10 mouse cellular contexts compared by ENCODE assay signal in genomic region chr4:137918559-137918958, GRCm38 (mm10). TPM values are rescaled to one million over a fixed set of nuclear protein-coding genes. Genes with fewer than 3 reads are reported as not detected.
DNase-seq lines count a peak whose midpoint lies in the region; ATAC-seq and TF ChIP-seq lines count a peak whose summit lies in the region.
"Had no signal": no experiment of that assay in that cellular context is flagged by ENCODE, and none has a peak within 500 bp of the region (broad histone marks: within the 10 kb centered on the region; RNA-seq: fewer than 3 reads in every experiment).

No protein-coding gene starts in this region.

- TF ChIP-seq CTCF in forebrain, postnatal 0 days (IDR thresholded peaks at IDR 0.05; ENCODE audit: low read depth) = no peak
- no peak for TF ChIP-seq CTCF in kidney, adult 2 months (conservative IDR thresholded peaks at IDR 0.05; ENCODE audit: insufficient read depth, insufficient read length, low read depth, low read length)

- H3K27me3 ChIP-seq in forebrain, embryonic 14.5 days (replicated peaks; ENCODE audit: control insufficient read depth, insufficient read depth, low read length) = no peaks in the 10 kb centered on the region
- H3K27me3 ChIP-seq in forebrain, postnatal 0 days (ENCODE audit: insufficient read depth, low read length) = no peaks in the 10 kb centered on the region
- H3K27me3 ChIP-seq in kidney, embryonic 16.5 days (ENCODE audit: insufficient read depth, low read length) = no peaks in the 10 kb centered on the region
- H3K27me3 ChIP-seq in kidney, adult 2 months (replicated peaks; ENCODE audit: control insufficient read depth, insufficient read depth, low read length) = no peaks in the 10 kb centered on the region
- H3K27me3 ChIP-seq in limb, embryonic 13.5 days = no peaks in the 10 kb centered on the region

- H3K9me3 ChIP-seq in forebrain, embryonic 14.5 days (replicated peaks; ENCODE audit: control insufficient read depth, low read length) = no peaks in the 10 kb centered on the region
- no peaks in the 10 kb centered on the region for H3K9me3 ChIP-seq in forebrain, postnatal 0 days (ENCODE audit: low read length)
- no peaks in the 10 kb centered on the region for H3K9me3 ChIP-seq in kidney, embryonic 16.5 days (ENCODE audit: low read length)
- no peaks in the 10 kb centered on the region for H3K9me3 ChIP-seq in limb, embryonic 13.5 days

- ATAC-seq in forebrain, embryonic 14.5 days = no peak
- no peak for ATAC-seq in forebrain, postnatal 0 days
- ATAC-seq in kidney, embryonic 16.5 days (ENCODE audit: low FRiP score, low TSS enrichment) = no peak
- ATAC-seq in limb, embryonic 13.5 days (ENCODE audit: low FRiP score, low read depth) = no peak

- no peaks in the 10 kb centered on the region for H3K36me3 ChIP-seq in forebrain, embryonic 14.5 days (ENCODE audit: control insufficient read depth, insufficient read depth, low read length)
- H3K36me3 ChIP-seq in forebrain, postnatal 0 days (ENCODE audit: insufficient read depth) = no peaks in the 10 kb centered on the region; the same call in 1 of the 2 replicates
- H3K36me3 ChIP-seq in kidney, embryonic 16.5 days (ENCODE audit: insufficient read depth, low read length) = peaks cover 9% of the 10 kb centered on the region; the same call in 1 of the 2 replicates
- no peaks in the 10 kb centered on the region for H3K36me3 ChIP-seq in kidney, adult 2 months (ENCODE audit: control insufficient read depth, insufficient read depth, low read length)
- peaks cover 21% of the 10 kb centered on the region for H3K36me3 ChIP-seq in limb, embryonic 13.5 days

- H3K4me3 ChIP-seq in forebrain, embryonic 14.5 days (ENCODE audit: low read depth, low read length) = no peak overlapping the region
- no peak overlapping the region for H3K4me3 ChIP-seq in forebrain, postnatal 0 days (ENCODE audit: low read depth, low read length)
- H3K4me3 ChIP-seq in kidney, embryonic 16.5 days (ENCODE audit: low read length) = no peak overlapping the region
- H3K4me3 ChIP-seq in kidney, adult 2 months (ENCODE audit: insufficient read depth, low read depth, low read length) = no peak overlapping the region
- H3K4me3 ChIP-seq in limb, embryonic 13.5 days = no peak overlapping the region

- no peak overlapping the region for H3K27ac ChIP-seq in forebrain, embryonic 14.5 days (ENCODE audit: low read depth, low read length)
- H3K27ac ChIP-seq in forebrain, postnatal 0 days (ENCODE audit: low read depth, low read length) = no peak overlapping the region
- H3K27ac ChIP-seq in kidney, embryonic 16.5 days (ENCODE audit: low read length) = 0 out of 2 replicates have a peak overlapping the region, but pooled peaks have one; percentile 63
- H3K27ac ChIP-seq in kidney, adult 2 months (ENCODE audit: insufficient read depth, low read depth, low read length) = no peak overlapping the region
- H3K27ac ChIP-seq in limb, embryonic 13.5 days = 0 out of 2 replicates have a peak overlapping the region, but pooled peaks have one; percentile 65

- peaks cover 36% of the 10 kb centered on the region for H3K4me1 ChIP-seq in forebrain, embryonic 14.5 days (ENCODE audit: control insufficient read depth, insufficient read depth, low read length)
- 0 out of 2 replicates have a peak, but pooled peaks cover 2% of the 10 kb centered on the region for H3K4me1 ChIP-seq in forebrain, postnatal 0 days (ENCODE audit: insufficient read depth)
- H3K4me1 ChIP-seq in kidney, embryonic 16.5 days (ENCODE audit: insufficient read depth, low read length) = peaks cover 51% of the 10 kb centered on the region
- H3K4me1 ChIP-seq in kidney, adult 2 months (ENCODE audit: control insufficient read depth, insufficient read depth, low read length) = no peaks in the 10 kb centered on the region; the same call in 1 of the 2 replicates
- peaks cover 55% of the 10 kb centered on the region for H3K4me1 ChIP-seq in limb, embryonic 13.5 days

- TF ChIP-seq POLR2A in kidney, adult 2 months (IDR thresholded peaks at IDR 0.05; ENCODE audit: low read depth, low read length) = no peak

- no peak overlapping the region for H3K4me2 ChIP-seq in forebrain, embryonic 14.5 days (ENCODE audit: low read length)
- no peak overlapping the region for H3K4me2 ChIP-seq in forebrain, postnatal 0 days (ENCODE audit: low read depth)
- H3K4me2 ChIP-seq in kidney, embryonic 16.5 days (replicated peaks; ENCODE audit: low read depth, low read length) = no peak overlapping the region
- no peak overlapping the region for H3K4me2 ChIP-seq in limb, embryonic 13.5 days (replicated peaks)

- peak; percentile 44 for DNase-seq in forebrain, embryonic 14.5 days (ENCODE audit: low spot score)
- no peak for DNase-seq in forebrain, postnatal 0 days
- no peak for DNase-seq in kidney, adult 2 months
- peak; percentile 52 to 60 for DNase-seq in cerebellum, postnatal 25 days
- DNase-seq in B cell, adult 2 months = no peak
- DNase-seq in liver = no peak
- DNase-seq: right cerebral cortex, postnatal 4 days; thymus, postnatal 14 days had no signal

- WGBS in forebrain, embryonic 14.5 days = 45% methylated on average over 9 of the region's 9 CpGs
- WGBS in forebrain, postnatal 0 days = 35% methylated on average over 9 of the region's 9 CpGs
- WGBS in kidney, embryonic 16.5 days = 67% methylated on average over 9 of the region's 9 CpGs
- 87% methylated on average over 9 of the region's 9 CpGs for WGBS in kidney, adult 2 months
- WGBS in limb, embryonic 13.5 days = 47% methylated on average over 9 of the region's 9 CpGs

- H3K9ac ChIP-seq in forebrain, embryonic 14.5 days (ENCODE audit: low read length) = no peak overlapping the region
- no peak overlapping the region for H3K9ac ChIP-seq in forebrain, postnatal 0 days
- H3K9ac ChIP-seq in kidney, embryonic 16.5 days (replicated peaks; ENCODE audit: low read length) = peak overlapping the region; percentile 10; the same call in 1 of the 2 replicates
- H3K9ac ChIP-seq in limb, embryonic 13.5 days = peak overlapping the region; percentile 35; the same call in 1 of the 2 replicates

RNA-seq across cellular contexts. Expression of gene Ece1, which starts 56.5 kb away (rescaled TPM):
- polyA plus RNA-seq in forebrain, embryonic 14.5 days (2014; fragmentation: Nextera tagmentation; extraction: Ambion mirVana) = 9.1 and 12.0 TPM in 2 replicates
- 24.1 and 32.1 TPM in 2 replicates for total RNA-seq in forebrain, postnatal 0 days (2014; rRNA removed)
- polyA plus RNA-seq in forebrain, postnatal 0 days (2015; fragmentation: Nextera tagmentation; extraction: Ambion mirVana) = 14.4 and 16.2 TPM in 2 replicates
- polyA plus RNA-seq in kidney, embryonic 16.5 days (2015; fragmentation: Nextera tagmentation; extraction: Ambion mirVana) = 55.5 and 72.3 TPM in 2 replicates
- 30.7 and 33.7 TPM in 2 replicates for polyA plus RNA-seq in kidney, adult 2 months (2012; rRNA removed)
- polyA plus RNA-seq in limb, embryonic 13.5 days (2015; fragmentation: Nextera tagmentation; extraction: Ambion mirVana) = 29.2 and 31.4 TPM in 2 replicates

Comparison
In these comparisons a context has a peak if more than half of its experiments do, and no peak if none do; other contexts are left out.
1. DNase-seq: peak in forebrain, embryonic 14.5 days (single experiment) and cerebellum, postnatal 25 days (2 of 2); none in forebrain, postnatal 0 days (single experiment), kidney, adult 2 months (single experiment), B cell, adult 2 months (0 of 2) and liver (single experiment).
2. H3K27ac ChIP-seq: peak in kidney, embryonic 16.5 days (single experiment) and limb, embryonic 13.5 days (single experiment); none in forebrain, embryonic 14.5 days (single experiment), forebrain, postnatal 0 days (single experiment) and kidney, adult 2 months (single experiment).
3. H3K9ac ChIP-seq: peak in kidney, embryonic 16.5 days (single experiment) and limb, embryonic 13.5 days (single experiment); none in forebrain, embryonic 14.5 days (single experiment) and forebrain, postnatal 0 days (single experiment).